Mouse (Mus musculus) ES-E14 (cell line): Measurements from ENCODE around the gene Nlk. TPM values are rescaled to one million over a fixed set of nuclear protein-coding genes. Genes with fewer than 3 reads are reported as not detected.
"Not testable (repeated sequence)": the region's sequence is repeated elsewhere in the genome, so short reads cannot be mapped to it uniquely, and the experiment has no call there.

ENCODE experiments used
- DNase-seq: peaks from one replicate; pipeline ENCODE4 v3.0.0-alpha.2; 2013; ENCODE audit warnings: low read depth, low spot score
- H3K27ac ChIP-seq: 2 replicates; pipeline ENCODE4 v1.5.1; 2012; ENCODE audit warnings: low read depth, mild to moderate bottlenecking, low read length, moderate library complexity, mixed read lengths; ENCODE audit not compliant: poor library complexity, insufficient read depth, severe bottlenecking
- H3K36me3 ChIP-seq: 2 replicates; pipeline ENCODE4 v1.6.1; 2012; ENCODE audit warnings: mild to moderate bottlenecking, low read length, moderate library complexity, mixed read lengths; ENCODE audit not compliant: control insufficient read depth, poor library complexity, insufficient read depth, severe bottlenecking
- H3K4me1 ChIP-seq, 2 experiments: fragments of 150-350 bp in 1 of 2; sonication (generic) in 1 of 2; 2 replicates each; pipeline ENCODE4 v1.6.1; 2012; ENCODE audit warnings: low read length in 2 of 2, mild to moderate bottlenecking in 1 of 2, mixed read lengths in 1 of 2; ENCODE audit not compliant: control insufficient read depth in 2 of 2, insufficient read depth in 2 of 2, poor library complexity in 1 of 2
- H3K4me3 ChIP-seq, 2 experiments: fragments of 150-350 bp in 1 of 2; sonication (generic) in 1 of 2; 2 replicates each; pipeline ENCODE4 v1.5.1; 2012; ENCODE audit warnings: low read length in 2 of 2, low read depth in 1 of 2, mild to moderate bottlenecking in 1 of 2, mixed read lengths in 1 of 2; ENCODE audit not compliant: insufficient read depth in 1 of 2, poor library complexity in 1 of 2, severe bottlenecking in 1 of 2
- H3K9ac ChIP-seq: 2 replicates; pipeline ENCODE4 v1.6.1; 2012; ENCODE audit warnings: low read depth, mild to moderate bottlenecking, low read length, mixed read lengths; ENCODE audit not compliant: poor library complexity, insufficient read depth, severe bottlenecking
- H3K9me3 ChIP-seq: fragments of 150-350 bp; sonication (generic); 2 replicates; pipeline ENCODE4 v1.6.1; 2012; ENCODE audit warnings: low read depth, mild to moderate bottlenecking, low read length; ENCODE audit not compliant: control insufficient read depth, insufficient read depth
- CHD2 ChIP-seq: IDR thresholded peaks from 2 replicates; pipeline ENCODE4 v1.6.1; 2014; ENCODE audit warnings: mild to moderate bottlenecking, low read depth, low read length, inconsistent platforms
- HCFC1 ChIP-seq: IDR thresholded peaks from 2 replicates; pipeline ENCODE4 v1.6.1; 2012; ENCODE audit warnings: low read length, inconsistent platforms, borderline replicate concordance; ENCODE audit not compliant: insufficient read depth
- MAFK ChIP-seq: IDR thresholded peaks from 2 replicates; pipeline ENCODE4 v1.6.1; 2014; ENCODE audit warnings: mild to moderate bottlenecking, low read depth, low read length, inconsistent platforms; ENCODE audit not compliant: insufficient read depth
- ZC3H11A ChIP-seq: IDR thresholded peaks from 2 replicates; pipeline ENCODE4 v1.6.1; 2012; ENCODE audit warnings: low read depth, mild to moderate bottlenecking, inconsistent platforms, low read length, borderline replicate concordance
- ZNF384 ChIP-seq: IDR thresholded peaks from 2 replicates; pipeline ENCODE4 v1.6.1; 2012; ENCODE audit warnings: low read depth, low read length, inconsistent platforms
- in situ Hi-C, 2 experiments: fragments of 600-800 bp; cut with MboI; formaldehyde crosslinking; loops; one replicate each; pipeline ENCODE4 v1.15.1; 2025; ENCODE audit warnings: low sequenced_read_pairs in 2 of 2, inconsistent platforms in 1 of 2; ENCODE audit not compliant: unreplicated experiment in 2 of 2
- total RNA-seq: library from RNA; depleted of rRNA; stranded (reverse); fragments of 300-350 nt; gene quantifications from 2 replicates; pipeline ENCODE4 v1.2.3, GENCODE M21; 2012

The Nlk gene
- total RNA-seq, 1 experiment, result 24.7 TPM

DNA sequence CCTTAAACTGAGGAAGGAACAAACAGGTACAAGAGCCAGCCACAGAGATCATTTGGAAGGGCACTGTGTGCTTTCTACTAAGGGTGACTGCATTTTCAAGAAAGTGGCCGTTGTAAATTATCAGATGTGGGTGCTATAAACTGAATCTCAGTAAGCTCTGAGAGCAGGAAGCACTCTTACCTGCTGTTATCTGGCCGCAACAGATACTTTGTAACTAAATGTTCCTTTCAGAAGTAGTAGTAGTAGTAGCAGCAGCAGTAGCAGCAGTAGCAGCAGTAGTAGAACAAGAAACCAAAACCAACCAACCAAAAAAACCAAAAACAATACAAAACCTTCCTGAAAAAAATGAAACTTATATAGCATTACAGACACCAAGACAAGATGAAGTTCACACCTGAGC, 101.4 kb downstream of the Nlk start:
- DNase-seq, result no peak
- TF ChIP-seq HCFC1, result no peak
- no peak for TF ChIP-seq ZNF384
- TF ChIP-seq ZC3H11A, result no peak
- no peak for TF ChIP-seq MAFK
- TF ChIP-seq CHD2, result no peak
- no peaks in the 10 kb centered on the region for H3K36me3 ChIP-seq
- no peaks in the 10 kb centered on the region for H3K9me3 ChIP-seq
- no peak overlapping the region for H3K9ac ChIP-seq
- no peak overlapping the region for H3K27ac ChIP-seq
- H3K4me1 ChIP-seq, result no peaks in the 10 kb centered on the region
- H3K4me3 ChIP-seq, result no peak overlapping the region
- in situ Hi-C loops, result no loop called here

DNA sequence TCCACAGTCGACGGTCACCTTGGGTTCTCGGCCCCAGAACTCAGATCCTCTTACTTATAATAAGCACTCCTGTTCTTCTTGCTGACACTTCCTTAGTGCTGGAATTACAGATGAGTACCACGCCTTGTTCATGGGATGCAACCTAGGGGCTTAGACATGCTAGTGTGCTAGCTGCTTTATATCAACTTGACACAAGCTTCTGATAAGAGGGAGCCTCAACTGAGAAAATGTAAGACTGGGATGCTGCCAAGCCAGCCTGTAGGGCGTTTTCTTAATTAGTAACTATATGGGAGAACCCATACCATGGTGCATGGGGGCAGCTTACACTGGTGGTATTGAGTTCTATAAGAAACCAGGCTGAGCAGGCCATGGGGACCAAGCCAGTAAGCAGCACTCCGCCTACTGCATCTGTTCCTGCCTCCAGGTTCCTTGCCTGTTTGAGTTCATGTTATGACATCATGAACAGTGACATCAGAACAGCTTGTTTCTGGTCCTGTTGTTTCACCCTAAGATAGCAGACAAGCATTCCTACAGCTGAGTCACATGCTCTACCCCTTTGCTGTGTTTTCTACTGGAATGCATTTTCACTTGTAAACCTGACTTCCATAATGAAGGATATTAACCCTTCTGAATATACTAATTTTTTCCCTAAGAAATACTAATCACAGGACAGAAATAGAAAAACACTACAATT, 102.8 kb downstream of the Nlk start:
- Histone ChIP-seq H3K4me1 (no peaks in the 10 kb centered on the region), H3K4me3 (no peak overlapping the region), H3K9ac (no peak overlapping the region), H3K27ac (no peak overlapping the region), H3K36me3 (no peaks in the 10 kb centered on the region), H3K9me3 (no peaks in the 10 kb centered on the region)
- in situ Hi-C loops, result no loop called here
- TF ChIP-seq ZC3H11A (no peak), MAFK (no peak), ZNF384 (no peak), HCFC1 (no peak), CHD2 (no peak)
- no peak for DNase-seq

DNA sequence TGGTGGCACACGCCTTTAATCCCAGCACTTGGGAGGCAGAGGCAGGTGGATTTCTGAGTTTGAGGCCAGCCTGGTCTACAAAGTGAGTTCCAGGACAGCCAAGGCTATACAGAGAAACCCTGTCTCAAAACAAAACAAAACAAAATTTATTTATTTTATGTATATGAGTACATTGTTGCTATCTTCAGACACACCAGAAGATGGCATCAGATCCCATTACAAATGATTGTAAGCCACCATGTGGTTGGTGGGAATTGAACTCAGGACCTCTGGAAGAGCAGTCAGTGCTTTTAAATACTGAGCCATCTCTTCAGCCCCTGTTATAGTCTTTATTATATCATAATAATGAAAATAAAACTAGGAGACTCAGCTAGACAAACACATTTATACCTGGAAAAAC, 109.5 kb downstream of the Nlk start:
- H3K9me3 ChIP-seq, H3K4me1 ChIP-seq, H3K27ac ChIP-seq, H3K9ac ChIP-seq, H3K36me3 ChIP-seq, DNase-seq, H3K4me3 ChIP-seq: not testable (repeated sequence)
- in situ Hi-C loops, result loop anchor here (10.0 kb wide), 1 partner anchor 237 kb away; the partner anchor contains the start of gene Lyrm9 (in 2 of the 2)

DNA sequence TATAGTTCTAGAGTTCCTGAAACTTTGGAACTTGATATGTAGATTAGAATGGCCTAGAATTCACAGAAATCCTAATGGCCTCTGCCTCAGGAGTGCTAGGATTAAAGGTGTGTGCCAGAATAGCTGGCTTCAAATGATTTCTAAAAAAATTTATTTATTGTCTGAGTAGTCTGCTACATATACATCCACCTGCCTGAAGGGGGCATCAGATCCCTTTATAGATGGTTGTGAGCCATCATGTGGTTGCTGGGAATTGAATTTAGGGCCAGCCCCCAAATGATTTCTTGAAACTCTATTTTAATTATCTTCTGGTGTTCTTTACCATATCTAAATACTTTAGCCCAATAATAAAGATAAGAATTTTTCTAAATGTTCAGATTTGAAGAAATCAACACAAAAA, 111.1 kb downstream of the Nlk start:
- TF ChIP-seq MAFK (no peak), CHD2 (no peak), HCFC1 (no peak), ZNF384 (no peak), ZC3H11A (no peak)
- DNase-seq, result peak; percentile 16
- H3K9ac ChIP-seq, result no peak overlapping the region
- H3K36me3 ChIP-seq, result peaks cover 3% of the 10 kb centered on the region; the same call in 1 of the 2 replicates
- no peak overlapping the region for H3K27ac ChIP-seq
- no peaks in the 10 kb centered on the region for H3K4me1 ChIP-seq
- in situ Hi-C loops, result loop anchor here (10.0 kb wide), 1 partner anchor 239 kb away; the partner anchor contains the start of gene Lyrm9 (in 2 of the 2)
- no peak overlapping the region for H3K4me3 ChIP-seq
- H3K9me3 ChIP-seq, result no peaks in the 10 kb centered on the region

- no peak for TF ChIP-seq ZNF384
- TF ChIP-seq HCFC1, result no peak
- TF ChIP-seq MAFK, result no peak
- no peak for TF ChIP-seq CHD2
- no peak for TF ChIP-seq ZC3H11A
- peaks cover 5% of the 10 kb centered on the region for H3K36me3 ChIP-seq
- H3K4me3 ChIP-seq, result no peak overlapping the region
- in situ Hi-C loops, result loop anchor here (10.0 kb wide), 1 partner anchor 242 kb away; the partner anchor contains the start of gene Lyrm9 (in 2 of the 2)
- no peak for DNase-seq
- H3K9me3 ChIP-seq, result no peaks in the 10 kb centered on the region
- no peak overlapping the region for H3K9ac ChIP-seq
- H3K4me1 ChIP-seq, result no peaks in the 10 kb centered on the region
- H3K27ac ChIP-seq, result no peak overlapping the region
Observed at GRCm38 (mm10) chr11:78582848-78583247, 114.3 kb downstream of the Nlk start.
